Mouse (Mus musculus): ENCODE measurements around the gene Cacna2d1.

- no peak for TF ChIP-seq CTCF (IDR thresholded peaks at IDR 0.05; ENCODE audit: low read depth)
- no peak for TF ChIP-seq EP300 (IDR thresholded peaks at IDR 0.05; ENCODE audit: low read depth)
Observed at GRCm38 (mm10) chr5:16101820-16102219, 167.3 kb downstream of the Cacna2d1 start.
